Mouse (Mus musculus) lung, postnatal 0 days (tissue): ENCODE measurements around the gene Gm43302.

ENCODE experiments used
- CTCF ChIP-seq: IDR thresholded peaks from 2 replicates; pipeline ENCODE4 v1.5.1; 2016; ENCODE audit warnings: antibody characterized with exemption, mild to moderate bottlenecking
- EP300 ChIP-seq: IDR thresholded peaks from 2 replicates; pipeline ENCODE4 v1.6.1; 2016; ENCODE audit warnings: antibody characterized with exemption, mild to moderate bottlenecking, control low read depth

GRCm38 (mm10) chr5:105292492-105292891, 1.0 kb downstream of the Gm43302 start:
- TF ChIP-seq CTCF (no peak), EP300 (no peak)
